Mouse (Mus musculus): ENCODE results near the gene Sez6l2.

GRCm38 (mm10) chr7:126986319-126986718 lies 36.0 kb downstream of the Sez6l2 start:
- TF ChIP-seq CTCF (IDR thresholded peaks at IDR 0.05; ENCODE audit: low read depth) (peak; percentile 62), EP300 (IDR thresholded peaks at IDR 0.05; ENCODE audit: low read depth) (no peak)

Measured in liver, postnatal 0 days (tissue).